Mouse (Mus musculus): ENCODE measurements around the gene Rad50. TPM values are rescaled to one million over a fixed set of nuclear protein-coding genes. Genes with fewer than 3 reads are reported as not detected.
A peak's percentile ranks its signal among the peaks of the same experiment; 100 is the strongest.

Gene Rad50
- polyA plus RNA-seq, 1 experiment from 2014 or later, result 29.5 TPM

DNA sequence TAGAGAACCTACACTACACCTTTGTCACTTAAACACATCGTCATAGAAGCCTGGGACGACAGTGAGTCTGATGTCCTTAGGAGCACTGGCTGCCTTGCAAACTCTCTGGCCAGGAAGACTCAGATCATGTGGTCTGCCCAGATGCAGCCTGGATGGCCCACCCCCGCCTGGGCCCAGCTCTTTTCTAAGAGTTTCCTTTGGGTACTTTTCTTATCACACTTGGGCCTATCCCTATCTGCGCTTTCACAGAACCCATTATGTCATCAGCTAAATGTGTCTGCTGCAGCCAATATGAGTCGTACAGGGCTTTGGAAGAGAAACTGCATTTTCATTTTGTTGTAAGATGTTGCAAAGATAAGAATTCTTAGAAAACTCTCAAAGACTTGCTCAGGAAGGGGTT, 52.1 kb downstream of the Rad50 start:
- no peak overlapping the region for H3K27ac ChIP-seq (ENCODE audit: low read depth)
- H3K9ac ChIP-seq (ENCODE audit: low read length), result no peak overlapping the region
- H3K27me3 ChIP-seq (replicated peaks; ENCODE audit: control insufficient read depth, insufficient read depth, low read length), result no peaks in the 10 kb centered on the region
- WGBS, result 73% methylated on average over 5 of the region's 5 CpGs
- H3K4me1 ChIP-seq (replicated peaks; ENCODE audit: control insufficient read depth, insufficient read depth, low read length), result no peaks in the 10 kb centered on the region
- H3K4me2 ChIP-seq (ENCODE audit: low read length), result no peak overlapping the region
- H3K36me3 ChIP-seq (ENCODE audit: control insufficient read depth, insufficient read depth, low read length), result peaks cover 46% of the 10 kb centered on the region
- no peak for DNase-seq (ENCODE audit: low spot score)
- no peak overlapping the region for H3K4me3 ChIP-seq (ENCODE audit: low read depth, low read length)
- H3K9me3 ChIP-seq (ENCODE audit: control insufficient read depth, low read length), result no peaks in the 10 kb centered on the region
- no peak for ATAC-seq (replicated peaks; ENCODE audit: low FRiP score, low TSS enrichment, low read depth)

- ATAC-seq (replicated peaks; ENCODE audit: low FRiP score, low TSS enrichment, low read depth), result no peak
- H3K9ac ChIP-seq (ENCODE audit: low read length), result no peak overlapping the region
- no peak overlapping the region for H3K4me2 ChIP-seq (ENCODE audit: low read length)
- no peaks in the 10 kb centered on the region for H3K4me1 ChIP-seq (replicated peaks; ENCODE audit: control insufficient read depth, insufficient read depth, low read length)
- no peak for DNase-seq (ENCODE audit: low spot score)
- WGBS, result 96% methylated on average over 2 of the region's 2 CpGs
- H3K4me3 ChIP-seq (ENCODE audit: low read depth, low read length), result no peak overlapping the region
- H3K36me3 ChIP-seq (ENCODE audit: control insufficient read depth, insufficient read depth, low read length), result peaks cover 52% of the 10 kb centered on the region
- H3K9me3 ChIP-seq (ENCODE audit: control insufficient read depth, low read length), result no peaks in the 10 kb centered on the region
- H3K27ac ChIP-seq (ENCODE audit: low read depth), result no peak overlapping the region
- H3K27me3 ChIP-seq (replicated peaks; ENCODE audit: control insufficient read depth, insufficient read depth, low read length), result no peaks in the 10 kb centered on the region
Observed at GRCm38 (mm10) chr11:53652427-53652826, 54.7 kb downstream of the Rad50 start.

GRCm38 (mm10) chr11:53651441-53651840, 55.7 kb downstream of the Rad50 start:
- H3K4me3 ChIP-seq (ENCODE audit: low read depth, low read length), result no peak overlapping the region
- 84% methylated on average over 4 of the region's 4 CpGs for WGBS
- H3K27me3 ChIP-seq (replicated peaks; ENCODE audit: control insufficient read depth, insufficient read depth, low read length), result no peaks in the 10 kb centered on the region
- DNase-seq (ENCODE audit: low spot score), result no peak
- peaks cover 52% of the 10 kb centered on the region for H3K36me3 ChIP-seq (ENCODE audit: control insufficient read depth, insufficient read depth, low read length)
- no peak overlapping the region for H3K27ac ChIP-seq (ENCODE audit: low read depth)
- no peak overlapping the region for H3K4me2 ChIP-seq (ENCODE audit: low read length)
- no peaks in the 10 kb centered on the region for H3K4me1 ChIP-seq (replicated peaks; ENCODE audit: control insufficient read depth, insufficient read depth, low read length)
- no peaks in the 10 kb centered on the region for H3K9me3 ChIP-seq (ENCODE audit: control insufficient read depth, low read length)
- ATAC-seq (replicated peaks; ENCODE audit: low FRiP score, low TSS enrichment, low read depth), result no peak
- H3K9ac ChIP-seq (ENCODE audit: low read length), result no peak overlapping the region

DNA sequence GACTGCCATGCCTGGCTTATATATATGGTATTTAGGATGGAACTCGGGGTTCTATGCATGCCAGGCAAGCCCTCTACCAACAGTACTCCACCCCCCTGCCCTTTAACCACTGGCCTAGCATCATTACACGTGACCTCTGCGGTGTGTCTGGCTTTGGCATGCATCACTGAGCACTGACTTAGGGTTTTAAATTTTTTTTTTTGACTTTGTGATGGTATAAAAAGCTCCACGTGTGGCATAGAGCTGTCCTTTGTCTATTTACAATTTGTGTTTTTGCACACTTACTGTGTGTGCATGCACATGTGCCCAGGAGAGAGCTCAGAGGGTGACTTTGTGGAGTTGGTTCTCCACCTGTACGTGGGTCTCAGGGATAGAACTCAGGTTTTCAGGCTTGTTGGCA, 63.1 kb downstream of the Rad50 start:
- H3K36me3 ChIP-seq (ENCODE audit: control insufficient read depth, insufficient read depth, low read length), result no peaks in the 10 kb centered on the region
- no peaks in the 10 kb centered on the region for H3K4me1 ChIP-seq (replicated peaks; ENCODE audit: control insufficient read depth, insufficient read depth, low read length)
- H3K4me2 ChIP-seq (ENCODE audit: low read length), result no peak overlapping the region
- 79% methylated on average over 5 of the region's 5 CpGs for WGBS
- H3K27me3 ChIP-seq (replicated peaks; ENCODE audit: control insufficient read depth, insufficient read depth, low read length), result no peaks in the 10 kb centered on the region
- H3K27ac ChIP-seq (ENCODE audit: low read depth), result no peak overlapping the region
- ATAC-seq (replicated peaks; ENCODE audit: low FRiP score, low TSS enrichment, low read depth) (no peak), DNase-seq (ENCODE audit: low spot score) (no peak)
- no peak overlapping the region for H3K4me3 ChIP-seq (ENCODE audit: low read depth, low read length)
- no peak overlapping the region for H3K9ac ChIP-seq (ENCODE audit: low read length)
- no peaks in the 10 kb centered on the region for H3K9me3 ChIP-seq (ENCODE audit: control insufficient read depth, low read length)

DNA sequence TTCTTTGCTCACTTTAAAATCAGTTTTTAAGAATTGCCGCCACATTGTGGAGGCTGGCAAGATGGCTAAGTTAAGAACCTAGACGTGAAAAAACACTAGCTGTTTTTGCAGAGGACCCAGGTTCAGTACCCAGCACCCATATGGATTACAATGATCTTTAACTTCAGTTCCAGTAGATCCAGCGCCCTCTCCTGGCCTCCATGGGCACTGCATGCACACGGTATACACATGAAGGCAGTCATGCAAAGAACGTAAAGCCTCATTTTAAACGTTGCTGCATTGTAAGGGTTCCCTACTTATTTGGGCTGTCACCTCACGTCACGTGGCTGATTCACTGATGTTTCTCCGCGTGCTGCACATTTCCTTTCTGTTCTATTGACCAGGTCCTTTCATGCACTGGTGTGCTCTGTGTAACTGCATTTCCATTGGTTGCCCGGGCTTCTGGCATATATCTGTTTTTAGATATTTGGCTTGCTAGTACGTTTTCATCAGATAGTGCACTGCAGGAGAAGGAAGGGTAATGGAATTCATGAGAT, 64.3 kb downstream of the Rad50 start:
- Histone ChIP-seq H3K27ac (ENCODE audit: low read depth) (no peak overlapping the region), H3K4me1 (replicated peaks; ENCODE audit: control insufficient read depth, insufficient read depth, low read length) (no peaks in the 10 kb centered on the region), H3K4me3 (ENCODE audit: low read depth, low read length) (no peak overlapping the region), H3K36me3 (ENCODE audit: control insufficient read depth, insufficient read depth, low read length) (no peaks in the 10 kb centered on the region), H3K27me3 (replicated peaks; ENCODE audit: control insufficient read depth, insufficient read depth, low read length) (peaks cover under 1% of the 10 kb centered on the region), H3K4me2 (ENCODE audit: low read length) (no peak overlapping the region), H3K9ac (ENCODE audit: low read length) (no peak overlapping the region), H3K9me3 (ENCODE audit: control insufficient read depth, low read length) (no peaks in the 10 kb centered on the region)
- 72% methylated on average over 12 of the region's 12 CpGs for WGBS
- ATAC-seq (replicated peaks; ENCODE audit: low FRiP score, low TSS enrichment, low read depth), result no peak
- no peak for DNase-seq (ENCODE audit: low spot score)

DNA sequence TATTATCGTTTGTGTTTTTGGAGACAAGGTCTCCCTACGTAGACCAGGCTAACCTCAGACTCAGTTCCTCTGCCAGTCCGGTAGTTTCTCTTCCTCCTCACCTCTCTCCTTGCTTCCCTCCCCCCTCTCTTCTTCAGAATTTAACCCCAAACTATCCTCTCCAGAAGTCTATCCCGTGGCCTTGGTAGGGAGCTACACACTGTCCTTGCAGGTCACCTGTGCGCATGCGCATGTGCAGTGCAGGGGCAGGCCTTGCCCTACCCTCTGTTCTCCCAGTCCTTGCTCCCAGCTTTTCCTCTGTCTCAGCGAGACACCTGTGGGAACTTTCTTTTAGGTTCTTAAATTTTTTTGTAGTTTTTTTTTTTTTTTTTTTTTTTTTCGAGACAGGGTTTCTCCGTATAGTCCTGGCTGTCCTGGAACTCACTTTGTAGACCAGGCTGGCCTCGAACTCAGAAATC, 69.3 kb downstream of the Rad50 start:
- Histone ChIP-seq H3K4me2 (ENCODE audit: low read length) (no peak overlapping the region), H3K9me3 (ENCODE audit: control insufficient read depth, low read length) (no peaks in the 10 kb centered on the region), H3K36me3 (ENCODE audit: control insufficient read depth, insufficient read depth, low read length) (no peaks in the 10 kb centered on the region), H3K4me3 (ENCODE audit: low read depth, low read length) (no peak overlapping the region), H3K9ac (ENCODE audit: low read length) (no peak overlapping the region), H3K27me3 (replicated peaks; ENCODE audit: control insufficient read depth, insufficient read depth, low read length) (peaks cover 22% of the 10 kb centered on the region), H3K4me1 (replicated peaks; ENCODE audit: control insufficient read depth, insufficient read depth, low read length) (0 out of 2 replicates have a peak, but pooled peaks cover 7% of the 10 kb centered on the region), H3K27ac (ENCODE audit: low read depth) (no peak overlapping the region)
- DNase-seq (ENCODE audit: low spot score), result no peak
- ATAC-seq (replicated peaks; ENCODE audit: low FRiP score, low TSS enrichment, low read depth), result no peak
- 74% methylated on average over 10 of the region's 10 CpGs for WGBS

- Histone ChIP-seq H3K27ac (ENCODE audit: low read depth) (no peak overlapping the region), H3K9ac (ENCODE audit: low read length) (no peak overlapping the region), H3K4me3 (ENCODE audit: low read depth, low read length) (no peak overlapping the region), H3K36me3 (ENCODE audit: control insufficient read depth, insufficient read depth, low read length) (no peaks in the 10 kb centered on the region), H3K27me3 (replicated peaks; ENCODE audit: control insufficient read depth, insufficient read depth, low read length) (peaks cover 22% of the 10 kb centered on the region), H3K4me1 (replicated peaks; ENCODE audit: control insufficient read depth, insufficient read depth, low read length) (0 out of 2 replicates have a peak, but pooled peaks cover 7% of the 10 kb centered on the region), H3K9me3 (ENCODE audit: control insufficient read depth, low read length) (no peaks in the 10 kb centered on the region), H3K4me2 (ENCODE audit: low read length) (no peak overlapping the region)
- DNase-seq (ENCODE audit: low spot score) (no peak), ATAC-seq (replicated peaks; ENCODE audit: low FRiP score, low TSS enrichment, low read depth) (no peak)
- 19% methylated on average over 21 of the region's 21 CpGs for WGBS
Observed at GRCm38 (mm10) chr11:53637046-53637802, 69.9 kb downstream of the Rad50 start.

DNA sequence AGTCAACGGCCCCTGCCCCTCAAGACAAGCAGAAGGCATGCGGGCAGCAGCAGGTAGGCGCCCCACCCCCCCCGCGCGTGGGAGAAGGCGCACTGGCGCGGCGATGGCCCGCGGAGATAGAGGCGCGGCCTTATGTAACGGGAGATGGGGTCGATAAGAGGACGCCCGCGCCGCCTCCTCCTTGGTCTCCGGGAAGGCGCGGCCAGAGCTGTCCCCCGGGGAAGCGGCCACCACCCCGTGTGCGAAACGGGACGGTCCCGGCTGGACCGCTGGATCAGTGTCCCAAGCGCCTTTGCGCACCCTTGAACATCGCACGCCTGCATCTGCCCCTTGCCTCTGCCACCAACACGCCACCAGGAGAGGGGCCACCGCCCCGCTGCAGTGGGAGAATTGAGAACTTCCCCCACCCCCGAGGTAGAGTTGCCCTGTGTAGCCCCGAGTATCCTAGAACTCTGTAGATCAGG, 70.9 kb downstream of the Rad50 start:
- Histone ChIP-seq H3K9me3 (ENCODE audit: control insufficient read depth, low read length) (no peaks in the 10 kb centered on the region), H3K4me3 (ENCODE audit: low read depth, low read length) (peak overlapping the region; percentile 34), H3K9ac (ENCODE audit: low read length) (no peak overlapping the region), H3K4me1 (replicated peaks; ENCODE audit: control insufficient read depth, insufficient read depth, low read length) (0 out of 2 replicates have a peak, but pooled peaks cover 7% of the 10 kb centered on the region), H3K36me3 (ENCODE audit: control insufficient read depth, insufficient read depth, low read length) (no peaks in the 10 kb centered on the region), H3K4me2 (ENCODE audit: low read length) (peak overlapping the region; percentile 65), H3K27me3 (replicated peaks; ENCODE audit: control insufficient read depth, insufficient read depth, low read length) (peaks cover 22% of the 10 kb centered on the region), H3K27ac (ENCODE audit: low read depth) (no peak overlapping the region)
- DNase-seq (ENCODE audit: low spot score) (no peak), ATAC-seq (replicated peaks; ENCODE audit: low FRiP score, low TSS enrichment, low read depth) (no peak; the same call in 1 of the 2 replicates)
- 2% methylated on average over 40 of the region's 40 CpGs for WGBS
